Mouse (Mus musculus): ENCODE data around the gene Smagp.
A peak's percentile ranks its signal among the peaks of the same experiment; 100 is the strongest.

Gene Smagp

GRCm38 (mm10) chr15:100636700-100637501, at the start of gene Smagp:
Gene Smagp, minus strand, starts transcription at chr15:100636940.
- peak; percentile 4; the same call in 1 of the 2 replicates for TF ChIP-seq NANOG (IDR thresholded peaks at IDR 0.05; ENCODE audit: borderline replicate concordance, low read length)
- TF ChIP-seq POU5F1 (IDR thresholded peaks at IDR 0.05; ENCODE audit: borderline replicate concordance, low read length), result no peak
- Histone ChIP-seq H3K36me3 (ENCODE audit: insufficient read depth, low read length) (peaks cover 26% of the 10 kb centered on the region), H3K4me3 (replicated peaks; ENCODE audit: low read length) (peak within 1 kb of the TSS; percentile 86)

DNA sequence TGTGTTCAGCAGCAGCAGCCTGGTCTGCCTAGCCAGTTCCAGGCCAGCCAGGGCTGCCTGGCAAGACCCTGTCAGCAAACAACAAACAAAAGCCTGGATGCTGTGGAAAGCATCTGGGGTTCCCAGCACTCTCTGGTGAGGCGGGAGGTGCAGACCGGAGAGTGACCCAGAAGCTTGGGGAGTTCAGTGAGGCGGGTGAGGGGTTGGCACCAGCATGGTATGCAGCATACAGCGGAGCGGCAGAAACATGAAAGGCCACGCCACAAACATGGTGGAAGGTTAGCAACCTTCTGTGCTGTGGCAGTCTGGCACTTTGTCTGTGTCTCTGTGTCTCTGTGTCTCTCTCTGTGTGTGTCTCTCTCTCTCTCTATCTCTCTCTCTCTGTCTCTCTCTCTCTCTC, 49.7 kb upstream of the Smagp start:
- Histone ChIP-seq H3K27me3 (ENCODE audit: insufficient read depth, low read length) (peaks cover 38% of the 10 kb centered on the region), H3K4me3 (replicated peaks; ENCODE audit: low read length) (no peak overlapping the region), H3K9me3 (ENCODE audit: low read length) (peaks cover 4% of the 10 kb centered on the region; the same call in 1 of the 2 replicates), H3K36me3 (ENCODE audit: insufficient read depth, low read length) (no peaks in the 10 kb centered on the region), H3K4me1 (replicated peaks; ENCODE audit: low read depth, low read length) (peaks cover 30% of the 10 kb centered on the region)
- TF ChIP-seq CTCF (conservative IDR thresholded peaks at IDR 0.05; ENCODE audit: low read length) (no peak), NANOG (IDR thresholded peaks at IDR 0.05; ENCODE audit: borderline replicate concordance, low read length) (no peak), POU5F1 (IDR thresholded peaks at IDR 0.05; ENCODE audit: borderline replicate concordance, low read length) (no peak)

More at GRCm38 (mm10) chr15:100636700-100637501, at the start of gene Smagp:
- Histone ChIP-seq H3K4me1 (replicated peaks; ENCODE audit: low read depth, low read length) (peaks cover 84% of the 10 kb centered on the region), H3K9me3 (ENCODE audit: low read length) (no peaks in the 10 kb centered on the region), H3K27me3 (ENCODE audit: insufficient read depth, low read length) (no peaks in the 10 kb centered on the region)

DNA sequence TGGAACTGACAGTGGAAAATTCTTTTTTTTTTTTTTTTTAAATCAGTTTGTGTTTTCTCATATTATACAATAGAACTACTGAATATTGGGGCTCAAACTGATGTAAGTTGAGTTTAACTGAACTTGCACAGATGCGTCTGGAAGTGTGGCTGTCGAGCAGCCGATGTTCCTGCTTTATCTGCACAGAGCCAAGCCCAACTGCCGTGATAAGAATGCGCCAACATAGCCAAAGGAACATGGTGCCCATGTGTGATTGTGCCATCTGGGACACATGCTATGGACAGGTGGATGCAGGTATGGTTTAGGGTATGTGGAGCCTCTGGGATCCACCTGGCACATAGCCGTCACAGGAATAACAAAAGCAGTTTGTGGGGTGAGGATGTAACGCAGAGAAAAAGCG, 49.1 kb upstream of the Smagp start:
- no peak for TF ChIP-seq NANOG (IDR thresholded peaks at IDR 0.05; ENCODE audit: borderline replicate concordance, low read length)
- TF ChIP-seq POU5F1 (IDR thresholded peaks at IDR 0.05; ENCODE audit: borderline replicate concordance, low read length), result no peak
- TF ChIP-seq CTCF (conservative IDR thresholded peaks at IDR 0.05; ENCODE audit: low read length), result no peak
- Histone ChIP-seq H3K36me3 (ENCODE audit: insufficient read depth, low read length) (no peaks in the 10 kb centered on the region), H3K4me1 (replicated peaks; ENCODE audit: low read depth, low read length) (peaks cover 35% of the 10 kb centered on the region), H3K27me3 (ENCODE audit: insufficient read depth, low read length) (peaks cover 38% of the 10 kb centered on the region), H3K9me3 (ENCODE audit: low read length) (peaks cover 4% of the 10 kb centered on the region; the same call in 1 of the 2 replicates), H3K4me3 (replicated peaks; ENCODE audit: low read length) (no peak overlapping the region)

- TF ChIP-seq NANOG (IDR thresholded peaks at IDR 0.05; ENCODE audit: borderline replicate concordance, low read length), result no peak
- no peak for TF ChIP-seq CTCF (conservative IDR thresholded peaks at IDR 0.05; ENCODE audit: low read length)
- no peak for TF ChIP-seq POU5F1 (IDR thresholded peaks at IDR 0.05; ENCODE audit: borderline replicate concordance, low read length)
- peak overlapping the region; percentile 65 for H3K4me3 ChIP-seq (replicated peaks; ENCODE audit: low read length)
Measured at GRCm38 (mm10) chr15:100685255-100685654, 48.5 kb upstream of the Smagp start.

GRCm38 (mm10) chr15:100684450-100684849, 47.7 kb upstream of the Smagp start:
- Histone ChIP-seq H3K36me3 (ENCODE audit: insufficient read depth, low read length) (no peaks in the 10 kb centered on the region), H3K27me3 (ENCODE audit: insufficient read depth, low read length) (peaks cover 36% of the 10 kb centered on the region), H3K9me3 (ENCODE audit: low read length) (no peaks in the 10 kb centered on the region), H3K4me1 (replicated peaks; ENCODE audit: low read depth, low read length) (peaks cover 47% of the 10 kb centered on the region), H3K4me3 (replicated peaks; ENCODE audit: low read length) (peak overlapping the region; percentile 65)
- TF ChIP-seq NANOG (IDR thresholded peaks at IDR 0.05; ENCODE audit: borderline replicate concordance, low read length) (no peak), POU5F1 (IDR thresholded peaks at IDR 0.05; ENCODE audit: borderline replicate concordance, low read length) (no peak), CTCF (conservative IDR thresholded peaks at IDR 0.05; ENCODE audit: low read length) (no peak)

More at GRCm38 (mm10) chr15:100685255-100685654, 48.5 kb upstream of the Smagp start:
- Histone ChIP-seq H3K4me1 (replicated peaks; ENCODE audit: low read depth, low read length) (peaks cover 41% of the 10 kb centered on the region), H3K27me3 (ENCODE audit: insufficient read depth, low read length) (peaks cover 38% of the 10 kb centered on the region), H3K36me3 (ENCODE audit: insufficient read depth, low read length) (no peaks in the 10 kb centered on the region), H3K9me3 (ENCODE audit: low read length) (peaks cover 2% of the 10 kb centered on the region; the same call in 1 of the 2 replicates)

- no peaks in the 10 kb centered on the region for H3K9me3 ChIP-seq (ENCODE audit: low read length)
- peaks cover 31% of the 10 kb centered on the region for H3K27me3 ChIP-seq (ENCODE audit: insufficient read depth, low read length)
- no peak overlapping the region for H3K4me3 ChIP-seq (replicated peaks; ENCODE audit: low read length)
- H3K36me3 ChIP-seq (ENCODE audit: insufficient read depth, low read length), result no peaks in the 10 kb centered on the region
- TF ChIP-seq NANOG (IDR thresholded peaks at IDR 0.05; ENCODE audit: borderline replicate concordance, low read length), result no peak
- peak; percentile 99 for TF ChIP-seq CTCF (conservative IDR thresholded peaks at IDR 0.05; ENCODE audit: low read length)
- H3K4me1 ChIP-seq (replicated peaks; ENCODE audit: low read depth, low read length), result peaks cover 59% of the 10 kb centered on the region
Measured at GRCm38 (mm10) chr15:100683041-100683440, 46.3 kb upstream of the Smagp start.

DNA sequence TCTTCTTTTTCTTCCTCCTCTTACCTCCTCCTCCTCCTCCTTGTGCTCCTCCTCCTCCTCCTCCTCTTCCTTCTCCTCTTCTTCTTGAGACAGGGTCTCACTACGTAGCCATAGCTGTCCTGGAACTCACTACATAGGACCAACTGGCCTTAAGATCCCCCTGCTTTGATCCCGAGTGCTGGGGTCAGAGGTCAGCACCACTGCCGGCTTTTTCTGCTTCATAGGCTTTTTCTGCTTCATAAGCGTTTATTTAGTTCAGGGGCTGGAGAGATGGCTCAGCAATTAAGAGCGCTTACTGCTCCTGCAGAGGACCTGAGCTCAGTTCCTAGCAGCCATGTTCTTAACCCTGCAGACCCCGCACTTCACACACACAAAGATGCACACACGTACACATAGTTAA, 45.0 kb upstream of the Smagp start:
- no peaks in the 10 kb centered on the region for H3K9me3 ChIP-seq (ENCODE audit: low read length)

DNA sequence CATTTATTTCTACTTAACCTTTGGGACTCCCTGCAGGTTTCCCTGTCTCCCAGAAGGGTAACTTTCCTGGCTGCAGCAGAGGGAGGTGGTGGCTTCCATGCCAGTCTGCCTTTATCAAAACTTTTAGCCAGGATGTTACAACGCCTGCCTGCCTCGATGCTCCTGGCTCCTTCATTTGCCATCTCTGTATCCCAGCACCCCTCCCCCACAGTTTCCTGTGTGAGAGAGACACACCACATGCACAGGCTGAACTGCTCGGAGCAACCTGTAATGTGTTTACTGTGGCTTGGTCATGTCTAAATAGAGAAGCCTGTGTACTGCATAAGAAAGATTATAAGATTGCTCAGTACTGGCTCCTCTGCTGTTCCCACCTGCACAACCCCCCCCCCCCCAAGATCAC, 43.6 kb upstream of the Smagp start:
- H3K27me3 ChIP-seq (ENCODE audit: insufficient read depth, low read length), result peaks cover 17% of the 10 kb centered on the region
- no peaks in the 10 kb centered on the region for H3K36me3 ChIP-seq (ENCODE audit: insufficient read depth, low read length)
- no peak overlapping the region for H3K4me3 ChIP-seq (replicated peaks; ENCODE audit: low read length)
- TF ChIP-seq NANOG (IDR thresholded peaks at IDR 0.05; ENCODE audit: borderline replicate concordance, low read length), result no peak
- no peak for TF ChIP-seq CTCF (conservative IDR thresholded peaks at IDR 0.05; ENCODE audit: low read length)
- TF ChIP-seq POU5F1 (IDR thresholded peaks at IDR 0.05; ENCODE audit: borderline replicate concordance, low read length), result no peak
- H3K4me1 ChIP-seq (replicated peaks; ENCODE audit: low read depth, low read length), result peaks cover 52% of the 10 kb centered on the region
- H3K9me3 ChIP-seq (ENCODE audit: low read length), result no peaks in the 10 kb centered on the region

More for the DNA sequence above, 45.0 kb upstream of the Smagp start:
- H3K27me3 ChIP-seq (ENCODE audit: insufficient read depth, low read length), result peaks cover 26% of the 10 kb centered on the region
- TF ChIP-seq POU5F1 (IDR thresholded peaks at IDR 0.05; ENCODE audit: borderline replicate concordance, low read length) (no peak), CTCF (conservative IDR thresholded peaks at IDR 0.05; ENCODE audit: low read length) (no peak), NANOG (IDR thresholded peaks at IDR 0.05; ENCODE audit: borderline replicate concordance, low read length) (no peak)
- no peak overlapping the region for H3K4me3 ChIP-seq (replicated peaks; ENCODE audit: low read length)
- H3K36me3 ChIP-seq (ENCODE audit: insufficient read depth, low read length), result no peaks in the 10 kb centered on the region
- peaks cover 49% of the 10 kb centered on the region for H3K4me1 ChIP-seq (replicated peaks; ENCODE audit: low read depth, low read length)
